Mouse (Mus musculus) olfactory bulb, adult 2 months (tissue): ENCODE measurements around the gene Exd1. TPM values are rescaled to one million over a fixed set of nuclear protein-coding genes. Genes with fewer than 3 reads are reported as not detected.

Experiments used
- H3K27ac ChIP-seq: fragments of 200-500 bp; 2 replicates; pipeline ENCODE4 v1.5.1; 2012; ENCODE audit warnings: low read depth, low read length; ENCODE audit not compliant: insufficient read depth
- H3K4me1 ChIP-seq: fragments of 200-500 bp; 2 replicates; pipeline ENCODE4 v1.6.1; 2012; ENCODE audit warnings: low read length; ENCODE audit not compliant: control insufficient read depth, insufficient read depth
- H3K4me3 ChIP-seq: fragments of 200-500 bp; 2 replicates; pipeline ENCODE4 v1.5.1; 2012; ENCODE audit warnings: mild to moderate bottlenecking, low read depth, low read length, moderate library complexity; ENCODE audit not compliant: insufficient read depth
- CTCF ChIP-seq: fragments of 200-500 bp; IDR thresholded peaks from 2 replicates; pipeline ENCODE4 v1.5.1; 2012; ENCODE audit warnings: low read depth, mild to moderate bottlenecking, low read length, moderate library complexity; ENCODE audit not compliant: insufficient read depth
- POLR2A ChIP-seq: fragments of 200-500 bp; IDR thresholded peaks from 2 replicates; pipeline ENCODE4 v1.6.1; 2012; ENCODE audit warnings: mild to moderate bottlenecking, low read depth, low read length, moderate library complexity; ENCODE audit not compliant: insufficient read depth
- WGBS: fragments of 180-500 bp; shearing (Covaris S2); methylation state at CpG from one replicate; pipeline ENCODE4 v1.1.7; 2018; 5-methylcytosine and 5-hydroxymethylcytosine counted together
- polyA plus RNA-seq: library from polyadenylated mRNA; stranded (reverse); fragments of >200 nt; gene quantifications from 2 replicates; pipeline ENCODE4 v1.2.4, GENCODE M21; 2012; ENCODE audit warnings: low replicate concordance; ENCODE audit not compliant: missing spikeins, insufficient read depth, insufficient read length

The Exd1 gene
- polyA plus RNA-seq, 1 experiment: not detected

DNA sequence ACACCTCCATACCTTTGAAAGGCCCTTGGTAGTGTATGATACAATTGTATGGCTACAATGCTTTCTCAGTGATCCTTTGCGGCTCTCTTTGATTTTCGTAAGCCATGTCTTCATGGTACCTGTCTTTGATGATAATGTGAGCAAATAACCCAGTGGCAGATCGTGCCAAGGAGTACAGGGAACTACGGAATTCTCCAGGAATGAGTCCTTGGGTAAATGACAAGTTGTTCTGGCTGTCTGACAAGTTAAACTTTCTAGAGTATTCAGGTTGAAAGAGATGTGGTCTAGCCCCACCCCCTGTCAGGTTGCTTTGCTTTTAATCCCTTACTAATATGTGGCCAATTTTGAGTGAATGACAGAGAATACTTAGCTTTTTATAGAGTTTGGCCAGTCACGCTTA is 1.3 kb upstream of the Exd1 start:
- WGBS: 57% methylated on average over 5 of the region's 5 CpGs
- Histone ChIP-seq H3K4me3 (no peak overlapping the region), H3K4me1 (0 out of 2 replicates have a peak, but pooled peaks cover 6% of the 10 kb centered on the region), H3K27ac (no peak overlapping the region)
- no peak for TF ChIP-seq CTCF
- no peak for TF ChIP-seq POLR2A

DNA sequence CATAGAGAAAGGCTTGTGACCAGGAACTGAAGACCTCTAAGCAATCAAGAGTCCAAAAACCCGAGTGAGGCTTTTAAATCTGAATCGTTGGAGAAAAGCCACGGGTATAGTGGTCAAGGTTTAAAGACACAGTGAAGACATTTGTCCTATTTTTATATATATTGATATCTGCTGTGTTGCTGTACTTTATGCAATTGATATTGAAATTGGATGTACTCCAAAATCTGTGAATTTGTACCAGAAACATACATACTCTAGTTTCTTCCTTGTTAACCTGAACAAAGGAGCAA is 889 bp upstream of the Exd1 start:
- no peak overlapping the region; the same call in 1 of the 2 replicates for H3K27ac ChIP-seq
- no peak overlapping the region for H3K4me3 ChIP-seq
- 0 out of 2 replicates have a peak, but pooled peaks cover 6% of the 10 kb centered on the region for H3K4me1 ChIP-seq
- WGBS: 2% methylated on average over 3 of the region's 3 CpGs
- TF ChIP-seq CTCF (no peak), POLR2A (no peak)

DNA sequence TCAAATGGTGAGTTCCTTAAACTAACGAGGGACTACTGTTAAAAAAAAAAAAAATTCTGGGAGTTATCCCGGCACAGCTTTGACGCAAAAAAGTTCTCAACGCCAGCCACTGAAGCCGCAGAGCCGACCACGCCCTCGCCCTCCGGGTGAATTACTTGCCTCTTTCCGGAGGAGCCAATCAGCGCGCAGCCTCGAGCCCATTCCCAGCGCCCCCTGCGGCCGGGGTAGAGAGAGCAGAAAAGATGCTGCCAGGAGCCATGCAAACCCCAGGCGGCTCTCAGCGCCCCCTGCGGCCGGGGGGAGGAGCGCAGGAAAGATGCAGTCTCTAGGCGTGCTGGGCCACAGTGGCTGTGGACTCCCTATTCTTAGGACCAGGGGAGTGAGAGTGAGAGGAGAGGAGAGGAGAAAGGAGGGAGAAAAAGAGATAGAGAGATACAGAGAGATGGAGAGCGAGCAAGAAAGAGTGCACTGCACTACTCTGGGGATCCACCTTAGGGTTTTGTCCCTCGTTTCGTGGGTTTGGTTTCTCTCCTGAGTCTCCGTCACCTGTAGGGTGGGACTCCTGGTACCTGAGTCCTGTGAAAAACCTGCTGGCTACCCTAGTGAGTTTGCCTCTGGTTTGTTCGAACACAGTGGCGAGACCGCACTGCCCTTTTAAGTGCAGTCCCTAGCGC is 442 bp downstream of the Exd1 start:
- WGBS: under 1% methylated on average over 30 of the region's 30 CpGs
- Histone ChIP-seq H3K4me3 (peak overlapping the region; percentile 100), H3K4me1 (0 out of 2 replicates have a peak, but pooled peaks cover 6% of the 10 kb centered on the region), H3K27ac (peak overlapping the region; percentile 77)
- TF ChIP-seq CTCF (peak; percentile 99), POLR2A (no peak)

- no peak for TF ChIP-seq POLR2A
- no peak for TF ChIP-seq CTCF
- Histone ChIP-seq H3K4me3 (no peak overlapping the region), H3K27ac (no peak overlapping the region), H3K4me1 (0 out of 2 replicates have a peak, but pooled peaks cover 5% of the 10 kb centered on the region)
- 68% methylated on average over 2 of the region's 2 CpGs for WGBS
Measured at GRCm38 (mm10) chr2:119543656-119544055, 3.8 kb downstream of the Exd1 start.

GRCm38 (mm10) chr2:119542106-119542505 is 5.3 kb downstream of the Exd1 start:
- no peak for TF ChIP-seq POLR2A
- no peak for TF ChIP-seq CTCF
- no peak overlapping the region for H3K4me3 ChIP-seq
- H3K4me1 ChIP-seq: 0 out of 2 replicates have a peak, but pooled peaks cover 3% of the 10 kb centered on the region
- 18% methylated on average over 1 of the region's 1 CpGs for WGBS
- H3K27ac ChIP-seq: no peak overlapping the region

GRCm38 (mm10) chr2:119538802-119539201 is 8.6 kb downstream of the Exd1 start:
- Histone ChIP-seq H3K27ac (no peak overlapping the region), H3K4me3 (no peak overlapping the region), H3K4me1 (no peaks in the 10 kb centered on the region)
- TF ChIP-seq POLR2A: no peak
- TF ChIP-seq CTCF: no peak
- whole genome bisulfite sequencing: 84% methylated on average over 9 of the region's 9 CpGs

DNA sequence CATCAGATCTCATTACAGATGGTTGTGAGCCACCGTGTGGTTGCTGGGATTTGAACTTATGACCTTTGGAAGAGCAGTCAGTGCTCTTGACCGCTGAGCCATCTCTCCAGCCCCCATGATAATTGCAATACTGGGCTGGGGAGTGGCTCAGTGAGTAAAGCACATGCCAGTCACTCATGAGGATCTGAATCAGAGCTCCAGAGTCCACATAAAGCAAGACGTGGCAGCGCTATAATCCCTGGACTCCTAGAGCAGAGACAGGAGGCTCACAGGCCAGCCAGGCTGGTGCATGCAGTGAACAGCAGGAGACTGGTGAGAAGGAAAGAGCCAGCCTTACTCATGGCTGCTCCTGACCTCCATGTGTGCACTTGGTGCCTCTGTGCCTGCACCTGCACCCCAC is 22.0 kb downstream of the Exd1 start:
- Histone ChIP-seq H3K27ac (no peak overlapping the region), H3K4me3 (no peak overlapping the region), H3K4me1 (peaks cover 3% of the 10 kb centered on the region; the same call in 1 of the 2 replicates)
- TF ChIP-seq POLR2A: no peak
- TF ChIP-seq CTCF: no peak
- WGBS: 52% methylated on average over 4 of the region's 4 CpGs

DNA sequence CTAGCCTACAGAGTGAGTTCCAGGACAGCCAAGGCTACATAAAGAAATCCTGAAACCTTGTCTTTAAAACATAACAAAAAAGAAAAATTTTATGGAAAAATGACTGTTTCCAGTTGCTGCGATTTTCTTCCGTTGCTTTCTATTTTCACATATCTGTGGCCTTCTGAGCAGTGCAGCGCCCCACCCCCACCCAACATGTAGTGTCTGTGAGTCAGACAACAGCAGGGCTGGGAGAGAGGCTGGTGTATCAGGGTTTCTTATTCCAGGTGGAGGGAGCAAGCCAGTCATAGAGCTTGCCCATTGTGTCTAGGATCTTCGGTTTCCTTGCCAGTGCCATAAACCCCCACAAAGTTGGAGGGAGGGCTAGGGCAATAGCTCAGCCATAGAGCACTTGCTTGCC is 23.6 kb downstream of the Exd1 start:
- no peak overlapping the region for H3K27ac ChIP-seq
- WGBS: 67% methylated on average over 4 of the region's 4 CpGs
- TF ChIP-seq CTCF (no peak), POLR2A (no peak)
- no peak overlapping the region for H3K4me3 ChIP-seq
- H3K4me1 ChIP-seq: peaks cover 3% of the 10 kb centered on the region; the same call in 1 of the 2 replicates

DNA sequence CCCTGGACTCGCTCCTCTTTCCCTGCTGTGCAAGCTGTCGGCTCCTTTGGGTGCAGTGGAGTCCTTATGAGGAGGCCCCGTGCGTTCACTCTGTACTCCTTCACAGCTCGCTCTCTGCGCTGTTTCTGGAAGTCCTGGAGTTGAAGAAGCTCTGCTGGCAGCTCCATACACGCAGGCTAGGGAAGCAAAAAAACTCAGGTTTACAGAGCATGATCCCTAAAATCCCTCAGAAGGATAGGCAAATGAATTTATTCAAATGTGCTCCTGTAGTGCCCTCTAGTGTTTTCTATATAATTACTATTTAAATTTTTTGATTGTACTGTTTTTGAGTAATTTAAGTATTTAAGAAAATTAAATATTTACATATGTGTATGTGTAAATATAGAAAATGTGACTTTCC is 26.9 kb downstream of the Exd1 start:
- 55% methylated on average over 7 of the region's 7 CpGs for WGBS
- H3K4me1 ChIP-seq: peaks cover 3% of the 10 kb centered on the region; the same call in 1 of the 2 replicates
- no peak for TF ChIP-seq POLR2A
- TF ChIP-seq CTCF: no peak

More for the DNA sequence above, 26.9 kb downstream of the Exd1 start:
- H3K27ac ChIP-seq: no peak overlapping the region
- H3K4me3 ChIP-seq: no peak overlapping the region
